Mouse (Mus musculus): Measurements from ENCODE around the gene Fbxl13.

DNA sequence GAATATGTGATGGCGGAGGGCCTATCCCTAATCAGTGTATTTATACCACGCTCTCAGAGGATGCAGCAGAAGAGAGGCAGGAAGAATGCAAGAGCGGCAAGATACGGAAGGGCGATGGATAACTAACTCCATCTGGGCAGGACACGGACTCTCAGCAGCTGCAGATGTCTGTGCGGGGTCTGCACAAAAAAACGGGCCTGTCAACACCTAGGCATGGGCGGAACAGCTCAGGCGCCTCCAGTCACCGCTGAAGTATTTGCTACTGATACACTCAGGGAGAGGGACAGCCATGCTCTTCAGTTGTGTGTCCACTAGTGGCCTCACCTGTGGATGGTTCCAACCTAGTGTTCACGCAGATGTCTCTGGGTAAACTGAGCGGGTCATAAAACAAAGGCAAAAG lies 57.2 kb downstream of the Fbxl13 start:
- TF ChIP-seq ZNF384 (IDR thresholded peaks at IDR 0.05; ENCODE audit: low read depth, low read length) = no peak
- no peak for TF ChIP-seq MAFK (IDR thresholded peaks at IDR 0.05; ENCODE audit: insufficient read depth, low read depth, low read length)
- no peak for TF ChIP-seq ZC3H11A (IDR thresholded peaks at IDR 0.05; ENCODE audit: borderline replicate concordance, low read depth, low read length)
- TF ChIP-seq CHD2 (IDR thresholded peaks at IDR 0.05; ENCODE audit: low read depth, low read length) = no peak
- TF ChIP-seq HCFC1 (IDR thresholded peaks at IDR 0.05; ENCODE audit: borderline replicate concordance, insufficient read depth, low read length) = no peak
